In the genomic region with DNA sequence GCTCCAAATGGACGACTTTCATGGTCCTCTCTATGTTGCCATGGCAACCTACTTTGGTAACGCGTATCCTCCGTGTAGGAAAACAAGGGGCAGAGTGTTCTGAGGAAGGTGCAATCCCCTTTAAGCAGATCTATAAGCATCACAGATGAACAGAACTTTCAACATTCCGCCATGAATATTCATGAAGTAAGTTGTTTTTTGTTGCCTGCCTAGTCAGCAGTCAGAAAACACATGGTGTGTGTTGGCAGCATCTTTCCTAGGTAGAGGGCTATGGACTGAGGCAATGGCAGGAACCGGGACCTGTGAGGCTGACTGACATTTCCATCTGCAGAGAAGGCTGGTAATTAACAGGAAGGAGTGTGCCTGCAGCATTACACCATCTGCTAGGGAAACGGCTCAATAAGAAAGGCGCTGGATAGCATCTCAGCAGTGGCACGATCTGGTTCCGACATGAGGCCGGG, we compare ENCODE assay signal across 8 mouse cellular contexts.
DNase-seq lines count a peak whose midpoint lies in the region.

No protein-coding gene starts in this region.

- intact Hi-C loops in left cerebral cortex, postnatal 14 days (cut with DNase I) = loop anchor here (10.0 kb wide), 1 partner anchor 354 kb away; no protein-coding TSS in a partner anchor

- peak; percentile 45 for DNase-seq in embryo, embryonic 10.5 days (ENCODE audit: low spot score)
- DNase-seq in frontal cortex, postnatal 36 days (ENCODE audit: low spot score in 2 of 2) = peak; percentile 55 to 77
- DNase-seq in left cerebral cortex, postnatal 14 days (ENCODE audit: low spot score in 2 of 2) = peak; percentile 50 to 68
- peak; percentile 64 to 85 for DNase-seq in right cerebral cortex, postnatal 10 days (ENCODE audit: low spot score in 2 of 2)
- DNase-seq in adrenal gland, postnatal 36 days = no peak
- no peak for DNase-seq in adipocyte (ENCODE audit: low spot score)
- DNase-seq in spleen, adult 18-20 months = no peak
- DNase-seq in adrenal gland, postnatal 14 days = no peak

Comparison
In these comparisons a context has a peak if more than half of its experiments do, and no peak if none do; other contexts are left out.
1. DNase-seq: peak in embryo, embryonic 10.5 days (single experiment), frontal cortex, postnatal 36 days (2 of 2), left cerebral cortex, postnatal 14 days (2 of 2) and right cerebral cortex, postnatal 10 days (2 of 2); none in adrenal gland, postnatal 36 days (0 of 2), adipocyte (single experiment), spleen, adult 18-20 months (0 of 2) and adrenal gland, postnatal 14 days (single experiment).